Mouse (Mus musculus): ENCODE measurements around the gene Akap1.

DNA sequence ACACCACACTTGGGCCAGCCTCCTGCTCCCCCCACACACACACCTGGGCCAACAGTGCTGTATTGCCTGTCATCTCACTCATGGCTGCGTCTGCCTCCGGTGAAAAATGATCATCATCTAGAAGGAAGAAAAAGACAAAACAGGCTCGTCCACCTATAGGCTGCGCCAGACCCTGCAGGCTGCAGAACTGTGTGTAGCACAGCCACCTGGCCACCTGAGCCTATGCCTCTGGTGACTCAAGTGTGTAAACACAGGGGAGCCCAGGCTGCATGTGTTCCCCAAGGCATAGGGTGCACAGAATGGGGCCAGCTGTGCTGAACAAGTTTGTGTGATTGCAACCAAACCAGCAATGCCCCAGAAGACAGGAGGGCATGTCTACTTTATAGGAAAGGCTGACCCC lies 31.3 kb downstream of the Akap1 start:
- TF ChIP-seq TAL1 (IDR thresholded peaks at IDR 0.05; ENCODE audit: low read length) (no peak), GATA1 (IDR thresholded peaks at IDR 0.05; ENCODE audit: low read length) (no peak)

All from erythroblast, embryonic 14.5 days (primary cell).